Mouse (Mus musculus): ENCODE results near the gene Ube2g2. TPM values are rescaled to one million over a fixed set of nuclear protein-coding genes. Genes with fewer than 3 reads are reported as not detected.
"Not testable (repeated sequence)": the region's sequence is repeated elsewhere in the genome, so short reads cannot be mapped to it uniquely, and the experiment has no call there.

Gene Ube2g2
- total RNA-seq, 2 experiments from 2014 or later: 69.8 to 88.4 TPM

DNA sequence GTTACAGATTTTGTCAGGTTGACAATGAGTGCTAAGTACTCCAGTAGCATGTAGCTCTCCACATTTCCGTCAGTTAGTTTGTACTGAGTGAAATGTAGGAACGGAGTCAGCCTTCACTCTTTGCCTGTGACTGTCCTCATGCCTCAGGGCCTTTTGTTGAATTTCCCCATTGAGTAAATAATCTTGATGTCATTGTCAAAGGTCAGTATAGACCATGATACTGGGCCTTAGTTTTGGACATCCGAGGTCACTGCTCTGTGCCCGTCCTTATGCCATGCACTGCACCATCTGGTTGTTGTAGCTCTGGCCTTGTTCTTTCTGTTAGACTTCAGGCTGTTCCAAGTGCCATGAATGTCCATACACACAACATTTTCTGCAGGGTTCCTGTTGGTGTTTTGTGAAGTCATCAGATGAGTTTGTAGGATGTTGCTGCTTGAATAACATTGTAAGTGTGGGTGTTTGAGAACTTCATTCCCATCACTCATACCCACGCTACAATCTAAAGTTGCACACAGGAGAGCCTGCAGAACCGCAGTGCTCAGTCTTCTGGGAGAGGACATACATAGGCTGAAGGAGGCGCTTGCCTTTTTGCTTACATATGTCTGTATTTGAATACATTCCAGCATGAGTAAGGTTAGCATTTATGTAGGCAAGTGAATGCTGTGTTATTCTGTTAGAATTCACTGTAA, 14.3 kb downstream of the Ube2g2 start:
- no peak for DNase-seq (ENCODE audit: extremely low spot score in 1 of 2, low spot score in 1 of 2)

DNA sequence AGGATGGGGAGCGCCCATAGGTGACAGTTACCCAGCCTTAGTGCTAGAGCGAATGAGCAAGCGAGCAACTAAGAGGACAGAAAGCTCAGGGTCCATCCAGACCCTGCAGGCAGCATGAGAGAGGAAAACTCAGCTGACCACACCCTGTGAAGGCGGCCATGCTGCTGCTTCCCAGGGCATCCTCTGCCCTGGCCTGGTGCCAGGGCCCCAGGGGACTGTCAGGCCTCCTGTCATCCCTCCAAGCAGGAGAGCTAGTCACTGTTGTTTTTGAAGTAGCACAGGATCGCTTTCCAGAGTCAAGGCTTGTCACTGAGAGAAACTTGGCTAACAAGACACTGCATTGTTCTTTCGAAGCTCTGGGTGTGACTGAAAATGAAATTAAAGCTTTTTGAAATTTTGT, 16.9 kb downstream of the Ube2g2 start:
- no peak for DNase-seq (ENCODE audit: extremely low spot score in 1 of 2, low spot score in 1 of 2)

GRCm38 (mm10) chr10:77643160-77643559, 21.1 kb downstream of the Ube2g2 start:
- DNase-seq (ENCODE audit: extremely low spot score in 1 of 2, low spot score in 1 of 2): no peak

DNA sequence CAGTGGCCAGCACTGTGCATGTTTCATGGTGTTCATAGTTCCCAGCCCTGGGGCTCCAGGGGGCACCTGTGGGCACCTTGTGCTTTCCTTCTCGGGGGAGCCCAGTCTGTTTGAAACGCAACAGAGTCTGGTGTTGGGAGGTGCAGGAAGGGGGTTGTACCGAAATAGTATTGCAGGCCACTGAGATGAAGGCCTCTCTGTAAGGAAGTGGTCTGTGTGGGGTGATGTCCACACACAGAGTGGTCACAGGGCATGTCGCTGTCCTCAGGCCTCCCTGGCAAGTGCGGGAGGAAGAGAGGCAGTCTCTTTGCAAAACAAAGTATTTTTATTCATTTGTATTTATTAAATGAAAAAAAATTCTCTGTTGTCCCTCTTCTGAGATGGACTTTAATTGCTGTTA, 23.5 kb downstream of the Ube2g2 start:
- no peak for DNase-seq (ENCODE audit: extremely low spot score in 1 of 2, low spot score in 1 of 2)

DNA sequence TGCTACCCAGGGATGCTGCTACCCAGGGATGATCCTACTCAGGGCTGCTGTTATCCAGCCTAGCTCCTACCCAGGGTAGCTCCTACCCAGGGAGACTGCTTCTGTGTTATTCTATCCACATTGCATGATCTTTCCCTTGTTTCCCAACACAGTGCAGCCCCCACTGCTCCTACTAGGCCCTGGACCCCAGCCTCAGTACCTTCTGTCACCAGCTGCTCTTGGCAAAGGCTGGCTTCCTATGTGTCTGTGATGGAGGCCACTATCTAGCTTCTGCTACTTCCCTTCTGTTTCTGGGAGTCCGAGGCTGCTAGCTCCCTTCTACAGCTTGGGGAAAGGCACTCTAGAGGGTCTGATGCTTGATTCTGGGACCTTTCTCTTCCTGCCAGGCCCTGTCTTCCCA, 25.4 kb downstream of the Ube2g2 start:
- no peak for DNase-seq (ENCODE audit: extremely low spot score in 1 of 2, low spot score in 1 of 2)

DNA sequence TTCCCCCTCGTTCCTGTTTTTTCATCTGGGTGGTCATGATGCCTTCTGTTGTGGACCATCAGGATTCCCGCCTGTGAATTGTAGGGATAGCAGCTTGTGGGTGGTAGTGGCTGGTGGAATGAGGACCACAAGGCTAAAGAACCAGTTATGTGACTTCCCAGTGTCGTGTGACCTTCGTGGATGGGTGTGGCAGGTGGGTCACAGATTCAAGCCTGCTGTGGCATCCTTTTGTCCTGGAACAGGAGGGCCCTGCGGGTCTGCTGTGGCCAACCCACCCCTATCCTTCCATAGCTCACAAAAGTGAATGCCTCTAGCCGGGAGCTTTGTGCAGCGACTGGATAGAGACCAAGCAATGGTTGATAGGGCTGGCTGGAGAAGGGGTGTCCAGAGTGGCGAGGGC, 25.8 kb downstream of the Ube2g2 start:
- no peak for DNase-seq (ENCODE audit: extremely low spot score in 1 of 2, low spot score in 1 of 2)

DNA sequence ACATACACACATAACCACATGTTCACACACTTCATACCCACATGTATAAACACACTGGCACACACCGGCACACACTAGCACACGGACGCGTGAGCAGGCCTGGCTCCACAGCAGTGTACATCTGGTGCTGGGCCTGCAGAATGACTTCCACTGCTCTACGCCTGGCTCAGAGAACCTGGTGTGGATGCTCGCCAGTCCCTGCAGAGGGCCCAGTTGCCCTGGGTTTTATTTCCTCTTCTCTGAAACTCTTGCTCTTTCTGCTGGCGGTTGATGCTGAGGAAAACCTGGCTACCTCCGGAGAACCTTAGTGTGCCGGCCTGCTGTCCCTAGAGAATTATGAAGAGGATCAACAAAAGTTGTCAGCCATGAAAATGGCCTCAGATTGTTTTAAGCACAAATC, 30.0 kb downstream of the Ube2g2 start:
- DNase-seq (ENCODE audit: extremely low spot score in 1 of 2, low spot score in 1 of 2): no peak

DNA sequence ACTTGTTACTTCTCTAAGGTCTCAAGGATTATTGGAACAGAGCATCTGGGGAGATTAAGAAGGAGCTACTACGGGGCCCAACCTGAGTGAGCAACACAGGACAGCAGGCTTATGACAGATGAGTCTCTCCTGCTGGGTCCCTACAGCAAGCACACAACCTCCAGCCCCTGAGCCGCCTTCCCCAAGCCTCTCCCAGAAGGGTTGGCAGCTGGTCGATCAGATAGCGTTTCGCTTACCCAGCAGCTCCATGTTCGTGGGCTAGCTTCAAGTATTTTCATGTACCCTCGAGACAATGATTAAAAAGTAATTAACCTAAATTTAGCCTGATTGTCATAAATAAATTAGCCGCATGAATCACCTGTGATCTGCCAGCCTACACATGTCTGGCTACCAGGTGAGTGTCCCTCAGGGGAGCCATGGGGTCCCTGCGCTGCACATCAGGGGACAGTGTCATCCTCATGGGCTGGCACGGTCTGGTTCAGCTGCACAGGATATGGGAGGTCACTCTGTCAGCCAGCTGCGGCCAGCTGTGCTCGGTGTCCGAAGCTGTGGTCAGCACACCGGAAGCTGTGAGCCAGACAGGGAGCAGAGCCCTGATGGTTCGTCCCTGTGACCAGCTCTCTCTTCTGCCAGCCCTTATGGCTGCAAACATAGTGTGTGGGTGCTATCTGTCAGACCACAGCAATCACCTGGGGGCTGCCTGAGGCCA, 36.4 kb downstream of the Ube2g2 start:
- DNase-seq (ENCODE audit: extremely low spot score in 1 of 2, low spot score in 1 of 2): no peak

DNA sequence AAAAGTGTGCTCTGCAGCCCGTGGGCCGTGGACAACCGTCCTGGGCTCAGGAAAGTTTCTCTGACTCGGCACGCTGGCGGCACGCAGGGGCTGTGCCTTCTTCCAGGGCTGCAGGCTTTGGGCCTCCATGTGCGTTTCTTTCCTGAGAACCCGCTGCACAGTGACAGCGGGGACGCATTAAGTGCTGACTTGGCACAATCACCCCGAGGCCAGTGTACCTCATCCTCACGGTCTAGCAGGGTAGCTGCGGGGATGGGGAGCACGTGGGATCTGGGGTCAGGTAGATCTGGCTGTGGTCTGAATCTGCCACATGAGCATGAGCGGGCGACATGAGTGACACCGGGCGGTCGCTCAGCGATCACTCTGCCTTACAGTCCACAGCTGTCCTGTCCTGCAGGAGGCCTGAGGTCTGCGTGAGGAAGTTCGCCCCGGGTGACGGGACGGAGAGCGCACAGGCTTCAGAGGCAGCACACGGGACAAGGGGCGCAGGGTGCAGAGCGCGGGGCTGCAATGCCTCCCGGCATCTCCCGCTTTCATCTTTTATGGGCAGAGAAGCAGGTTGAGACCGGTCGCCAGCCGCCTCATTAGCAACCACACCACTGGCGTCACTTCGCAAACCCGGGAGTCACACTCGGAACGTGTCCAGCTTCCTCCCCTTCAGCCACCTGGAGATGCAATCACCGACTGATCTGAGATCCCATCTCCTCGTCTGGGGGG, 42.0 kb downstream of the Ube2g2 start:
- DNase-seq (ENCODE audit: extremely low spot score in 1 of 2, low spot score in 1 of 2): no peak

DNA sequence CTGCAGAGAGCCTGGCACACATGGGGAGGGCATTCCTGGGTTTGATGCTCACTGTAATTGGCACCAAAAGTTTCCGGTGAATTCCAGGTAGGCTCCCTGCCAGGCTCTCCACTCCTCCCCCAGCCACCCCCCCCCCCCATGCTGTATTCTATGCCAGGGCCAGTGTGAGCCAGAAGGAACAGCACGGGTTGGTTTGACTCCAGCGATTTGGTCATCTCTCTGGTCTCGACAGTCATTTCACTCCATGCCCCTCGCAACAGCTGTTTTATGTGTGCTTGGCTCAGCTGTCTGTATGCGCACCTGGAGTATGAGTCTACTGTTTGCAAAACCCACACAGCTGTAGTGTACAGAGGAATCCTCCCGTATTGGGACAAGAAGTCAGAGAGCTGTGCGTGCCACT, 44.3 kb downstream of the Ube2g2 start:
- no peak for DNase-seq (ENCODE audit: extremely low spot score in 1 of 2, low spot score in 1 of 2)

DNA sequence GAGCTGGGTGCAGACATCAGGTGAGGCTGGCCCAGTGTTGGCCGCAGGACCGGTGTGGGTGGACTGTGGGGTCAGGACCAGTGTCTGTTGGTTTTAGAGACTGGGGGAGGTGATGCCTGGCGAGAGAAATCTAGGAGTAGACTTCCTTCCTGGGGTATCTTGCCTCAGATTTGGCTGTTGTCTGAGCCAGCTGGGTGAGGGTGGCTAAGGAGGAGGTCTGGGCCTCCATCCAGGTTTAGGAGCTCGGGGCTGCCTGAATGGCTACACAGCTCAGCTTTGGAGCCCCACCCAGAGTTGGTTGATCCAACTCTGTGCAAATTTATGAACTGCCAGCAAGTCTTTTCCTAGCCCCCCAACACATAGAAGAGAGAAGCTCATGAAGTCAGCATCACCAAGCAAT, 45.3 kb downstream of the Ube2g2 start:
- DNase-seq (ENCODE audit: extremely low spot score in 1 of 2, low spot score in 1 of 2): no peak

GRCm38 (mm10) chr10:77670710-77671109, 48.6 kb downstream of the Ube2g2 start:
- no peak for DNase-seq (ENCODE audit: extremely low spot score in 1 of 2, low spot score in 1 of 2)

GRCm38 (mm10) chr10:77671519-77671918, 49.4 kb downstream of the Ube2g2 start:
- DNase-seq (ENCODE audit: extremely low spot score in 1 of 2, low spot score in 1 of 2): no peak

GRCm38 (mm10) chr10:77673765-77674164, 51.7 kb downstream of the Ube2g2 start:
- DNase-seq (ENCODE audit: extremely low spot score in 1 of 2, low spot score in 1 of 2): no peak

DNA sequence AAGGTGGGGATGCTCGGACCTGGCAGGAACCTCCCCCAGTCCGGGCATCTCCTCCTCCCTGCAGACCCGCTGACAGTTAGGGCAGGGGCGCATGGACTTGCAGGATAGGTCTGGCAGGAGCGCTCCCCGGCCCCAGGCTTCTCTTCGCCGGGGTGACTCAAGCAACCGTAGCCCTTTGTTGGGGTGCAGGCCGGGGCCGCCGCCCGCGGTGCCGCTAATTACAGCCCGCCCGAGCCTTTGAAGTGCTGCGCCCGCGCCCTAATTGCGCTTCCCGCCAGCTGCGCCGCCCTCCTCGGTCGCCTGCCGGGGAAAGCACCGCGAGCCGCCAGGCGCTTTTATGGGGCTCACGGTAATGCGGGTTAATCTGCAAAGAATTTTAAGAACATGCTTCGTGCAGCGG, 55.5 kb downstream of the Ube2g2 start:
- DNase-seq (ENCODE audit: extremely low spot score in 1 of 2, low spot score in 1 of 2): no peak

GRCm38 (mm10) chr10:77682994-77683393, 60.9 kb downstream of the Ube2g2 start:
- DNase-seq (ENCODE audit: extremely low spot score in 1 of 2, low spot score in 1 of 2): no peak

GRCm38 (mm10) chr10:77684181-77684580, 62.1 kb downstream of the Ube2g2 start:
- DNase-seq (ENCODE audit: extremely low spot score in 1 of 2, low spot score in 1 of 2): no peak

DNA sequence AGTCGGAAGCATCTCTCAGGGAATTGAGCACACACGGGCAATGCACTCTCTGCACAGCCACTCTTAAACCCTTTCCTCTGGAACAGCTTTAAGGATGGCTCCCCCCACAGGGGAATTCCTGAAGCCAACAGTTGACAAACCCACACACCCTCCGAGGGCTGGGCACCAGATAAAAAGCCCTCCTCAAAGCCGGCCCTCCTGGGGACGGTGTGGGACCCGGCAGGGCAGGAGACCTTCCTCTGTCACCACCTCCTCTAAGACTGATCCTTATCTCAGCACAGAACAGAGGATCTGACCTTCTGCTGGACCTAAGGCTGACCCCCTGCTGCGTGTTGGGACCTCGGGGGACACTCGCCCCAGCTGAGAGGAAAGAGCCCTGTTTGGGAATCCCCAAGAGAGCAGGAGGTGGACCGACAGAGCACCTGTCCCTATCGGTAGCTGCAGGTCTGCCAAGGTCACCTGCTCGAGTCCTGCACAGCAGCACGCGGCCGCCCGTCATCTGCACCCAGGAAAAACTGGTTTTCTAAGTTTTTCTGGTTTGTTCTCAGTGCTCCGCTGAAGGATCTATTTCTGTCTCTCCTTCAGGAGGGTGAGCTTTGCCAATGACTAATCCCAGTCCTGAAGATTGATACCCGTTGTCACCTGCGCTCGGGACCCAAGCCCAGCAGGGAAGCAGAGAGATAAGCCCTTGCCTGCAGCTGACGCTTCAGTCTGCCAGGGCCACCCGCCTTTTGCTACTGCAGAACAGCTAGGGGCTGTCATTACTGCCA, 64.0 kb downstream of the Ube2g2 start, which contains the start of gene Tspear:
Gene Tspear (plus strand): TSS at position 675 of the 770 bp plus-strand sequence.
- no peak for DNase-seq (ENCODE audit: extremely low spot score in 1 of 2, low spot score in 1 of 2)

- DNase-seq (ENCODE audit: extremely low spot score in 1 of 2, low spot score in 1 of 2): no peak
Measured at GRCm38 (mm10) chr10:77687021-77687420, 64.9 kb downstream of the Ube2g2 start.

- DNase-seq (ENCODE audit: extremely low spot score in 1 of 2, low spot score in 1 of 2): not testable (repeated sequence)
Measured at GRCm38 (mm10) chr10:77690356-77690807, 68.3 kb downstream of the Ube2g2 start, which contains the start of gene Gm19402. Gene Gm19402, minus strand, starts transcription at chr10:77690757.
